Mouse (Mus musculus) megakaryocyte, embryonic 14.5 days (primary cell): ENCODE results near the gene AC124108.1.

Experiments used
- FLI1 ChIP-seq: IDR thresholded peaks from 2 replicates; pipeline ENCODE4 v1.6.1; 2012; ENCODE audit warnings: low read length, inconsistent platforms, mixed read lengths
- GATA1 ChIP-seq: IDR thresholded peaks from 3 replicates; pipeline ENCODE4 v1.6.1; 2012; ENCODE audit warnings: mixed read lengths, low read length, inconsistent platforms, borderline replicate concordance

DNA sequence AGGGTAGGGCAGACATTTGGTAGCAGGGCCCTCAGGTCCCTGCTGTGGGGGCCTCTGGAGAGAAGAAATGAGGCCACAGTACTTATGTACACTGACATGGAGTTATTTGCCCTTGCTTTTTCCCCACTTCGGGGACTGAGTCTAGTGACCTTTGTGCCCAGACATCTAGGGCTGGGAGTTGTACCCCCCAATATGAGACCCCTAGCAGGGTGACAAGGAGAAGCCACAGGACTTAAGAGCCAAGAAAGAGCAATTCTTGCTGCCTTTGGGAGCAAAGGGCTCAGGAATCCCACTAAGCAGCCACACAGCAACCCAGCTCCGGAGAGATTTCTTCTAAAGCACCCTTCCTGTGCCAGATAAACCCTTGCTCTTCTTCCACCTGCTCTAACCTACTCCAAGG is 10.7 kb downstream of the AC124108.1 start:
- TF ChIP-seq GATA1 (no peak), FLI1 (no peak)
